Mouse (Mus musculus): Measurements from ENCODE around the gene 4930524J08Rik. TPM values are rescaled to one million over a fixed set of nuclear protein-coding genes. Genes with fewer than 3 reads are reported as not detected.

4930524J08Rik gene
- polyA plus RNA-seq (2017; shearing (Covaris generic)): not detected

GRCm38 (mm10) chr5:99978699-99979442 lies at the start of gene 4930524J08Rik, which contains the start of gene Hnrnpd:
TSS of gene 4930524J08Rik (plus strand) at chr5:99979061.
TSS of gene Hnrnpd (minus strand) at chr5:99978938.

Other genes with a start within 250 kb of the 4930524J08Rik start
- 5.4 TPM for gene Rasgef1b, start 250.0 kb upstream of the 4930524J08Rik start, polyA plus RNA-seq (2017; shearing (Covaris generic))
- gene Vamp9, start 72.8 kb upstream of the 4930524J08Rik start, polyA plus RNA-seq (2017; shearing (Covaris generic)): not detected
- 14.8 TPM for gene Hnrnpd, start 123 bp upstream of the 4930524J08Rik start, polyA plus RNA-seq (2017; shearing (Covaris generic))
- 123 TPM for gene Hnrnpdl, start 60.6 kb downstream of the 4930524J08Rik start, polyA plus RNA-seq (2017; shearing (Covaris generic))
- 36.5 TPM for gene Enoph1, start 60.9 kb downstream of the 4930524J08Rik start, polyA plus RNA-seq (2017; shearing (Covaris generic))
- gene Tmem150c, start 180.7 kb downstream of the 4930524J08Rik start, polyA plus RNA-seq (2017; shearing (Covaris generic)): 0.11 TPM

All from inflammation-experienced regulatory T-cells, adult 16 weeks (primary cell).